Mouse (Mus musculus) stomach, postnatal 0 days (tissue): ENCODE measurements at regions not wholly inside any gene's neighbourhood (a gene's known extent, or its start where the extent isn't known, plus 50 kb on each side); places are given as distances from the start of the nearest gene placed in this dataset.

Experiments used
- ATAC-seq: fragments of 200-750 bp; cut with Nextera tagmentation; 2 replicates; pipeline ENCODE4 v1.8.0; 2017; ENCODE audit not compliant: low FRiP score, low TSS enrichment
- DNase-seq: peaks from one replicate; pipeline ENCODE4 v3.0.0-alpha.2; 2016; ENCODE audit warnings: low spot score
- H3K27ac ChIP-seq: fragments of 300-500 bp; sonication (generic); replicated peaks from 2 replicates; pipeline ENCODE4 v1.5.1; 2014; ENCODE audit warnings: mild to moderate bottlenecking, control low read depth
- H3K27me3 ChIP-seq: fragments of 300-500 bp; sonication (generic); 2 replicates; pipeline ENCODE4 v1.6.1; 2014; ENCODE audit warnings: low read length; ENCODE audit not compliant: control insufficient read depth, insufficient read depth
- H3K36me3 ChIP-seq: fragments of 300-500 bp; sonication (generic); 2 replicates; pipeline ENCODE4 v1.6.1; 2014; ENCODE audit warnings: low read length, mixed read lengths; ENCODE audit not compliant: control insufficient read depth, insufficient read depth
- H3K4me1 ChIP-seq: fragments of 300-500 bp; sonication (generic); replicated peaks from 2 replicates; pipeline ENCODE4 v1.6.1; 2014; ENCODE audit warnings: antibody characterized with exemption; ENCODE audit not compliant: control insufficient read depth, insufficient read depth
- H3K4me2 ChIP-seq: fragments of 300-500 bp; sonication (generic); replicated peaks from 2 replicates; pipeline ENCODE4 v1.6.1; 2014; ENCODE audit warnings: low read depth, mild to moderate bottlenecking, control low read depth, moderate library complexity
- H3K4me3 ChIP-seq: fragments of 300-500 bp; sonication (generic); 2 replicates; pipeline ENCODE4 v1.5.1; 2014; ENCODE audit warnings: low read depth, low read length, control low read depth
- H3K9ac ChIP-seq: fragments of 300-500 bp; sonication (generic); 2 replicates; pipeline ENCODE4 v1.6.1; 2014; ENCODE audit warnings: mild to moderate bottlenecking, low read length, control low read depth, mixed read lengths
- H3K9me3 ChIP-seq: fragments of 300-500 bp; sonication (generic); 2 replicates; pipeline ENCODE4 v1.6.1; 2016; ENCODE audit warnings: low read length; ENCODE audit not compliant: control insufficient read depth
- CTCF ChIP-seq: IDR thresholded peaks from 2 replicates; pipeline ENCODE4 v1.5.1; 2016; ENCODE audit warnings: antibody characterized with exemption, low read depth, mild to moderate bottlenecking, moderate library complexity
- EP300 ChIP-seq: optimal IDR thresholded peaks from 2 replicates; pipeline ENCODE3; 2016; ENCODE audit warnings: antibody characterized with exemption
- WGBS: fragments of 180-500 bp; shearing (Covaris S2); extraction: QIAGEN DNeasy Blood & Tissue Kit; methylation state at CpG from one replicate; pipeline ENCODE4 v1.1.7; 2014; 5-methylcytosine and 5-hydroxymethylcytosine counted together

DNA sequence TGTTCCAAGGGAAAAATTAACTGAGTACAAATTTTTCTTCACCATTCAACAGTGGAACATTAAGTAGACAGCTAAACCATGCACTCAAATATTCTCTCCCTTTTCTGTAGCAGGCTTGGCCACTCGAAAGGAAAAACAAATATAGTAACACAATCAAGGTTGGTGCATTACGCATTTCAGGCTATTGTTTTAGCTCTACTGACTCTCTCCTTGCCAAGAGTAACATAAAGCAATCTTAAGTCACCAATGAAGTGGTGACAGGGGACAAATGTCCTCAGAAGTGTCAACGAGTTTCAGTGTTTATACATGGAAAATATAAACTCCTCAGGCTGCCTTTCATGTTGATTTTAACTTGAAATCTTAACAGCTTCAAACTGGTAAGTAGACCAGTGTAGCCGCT, 1103.4 kb upstream of the Flrt2 start:
- no peaks in the 10 kb centered on the region for H3K36me3 ChIP-seq
- no peak overlapping the region for H3K4me2 ChIP-seq
- no peak overlapping the region for H3K9ac ChIP-seq
- no peaks in the 10 kb centered on the region for H3K9me3 ChIP-seq
- ATAC-seq (no peak), DNase-seq (no peak)
- no peak for TF ChIP-seq CTCF
- TF ChIP-seq EP300: no peak
- 25% methylated on average over 4 of the region's 4 CpGs for WGBS
- no peaks in the 10 kb centered on the region for H3K27me3 ChIP-seq
- H3K4me3 ChIP-seq: no peak overlapping the region
- no peak overlapping the region for H3K27ac ChIP-seq
- H3K4me1 ChIP-seq: no peaks in the 10 kb centered on the region

DNA sequence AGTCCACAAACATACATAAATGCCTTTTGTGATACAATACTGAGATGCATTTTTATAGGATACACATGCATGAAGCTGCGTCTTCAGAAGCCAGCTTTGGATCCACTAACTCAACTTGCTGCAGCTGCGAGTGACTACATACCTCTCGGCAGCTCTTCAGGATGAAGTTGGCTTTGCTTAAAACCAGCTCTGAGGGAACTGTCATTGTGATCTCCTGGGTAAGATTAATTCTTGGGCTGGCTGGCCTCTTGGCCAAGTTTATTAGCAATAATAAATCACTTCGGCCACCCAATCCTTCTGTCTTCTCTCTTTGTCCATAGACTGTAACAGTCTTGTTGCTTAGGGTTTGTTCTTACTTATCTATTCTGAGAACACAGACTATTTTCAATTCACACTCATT, 1103.0 kb upstream of the Flrt2 start:
- no peak overlapping the region for H3K4me2 ChIP-seq
- H3K27me3 ChIP-seq: no peaks in the 10 kb centered on the region
- H3K36me3 ChIP-seq: no peaks in the 10 kb centered on the region
- H3K4me1 ChIP-seq: no peaks in the 10 kb centered on the region
- WGBS: 38% methylated on average over 4 of the region's 4 CpGs
- H3K9ac ChIP-seq: no peak overlapping the region
- DNase-seq: no peak
- no peaks in the 10 kb centered on the region for H3K9me3 ChIP-seq
- H3K4me3 ChIP-seq: no peak overlapping the region
- TF ChIP-seq EP300 (no peak), CTCF (no peak)
- H3K27ac ChIP-seq: no peak overlapping the region
- no peak for ATAC-seq

DNA sequence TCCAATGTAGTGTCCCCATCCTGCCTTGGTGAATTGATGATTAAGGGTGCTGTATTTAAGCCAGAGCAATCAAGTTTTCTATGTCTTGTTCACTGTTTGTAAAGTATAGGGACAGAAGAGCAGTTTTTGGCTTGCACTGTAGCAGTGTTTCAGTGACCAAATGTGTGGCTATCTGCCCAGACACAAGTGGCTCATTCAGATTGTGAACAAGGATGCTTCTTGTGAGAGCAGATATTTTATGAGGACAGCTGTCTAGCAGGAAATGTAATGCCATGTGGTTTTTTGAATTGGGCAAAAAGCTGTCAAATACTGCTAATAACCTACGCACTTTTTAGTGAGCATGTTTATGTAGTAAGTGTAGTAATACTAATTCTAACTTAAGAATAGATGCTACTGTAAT, 1086.5 kb upstream of the Flrt2 start:
- DNase-seq (no peak), ATAC-seq (no peak)
- WGBS: 73% methylated on average over 1 of the region's 1 CpGs

DNA sequence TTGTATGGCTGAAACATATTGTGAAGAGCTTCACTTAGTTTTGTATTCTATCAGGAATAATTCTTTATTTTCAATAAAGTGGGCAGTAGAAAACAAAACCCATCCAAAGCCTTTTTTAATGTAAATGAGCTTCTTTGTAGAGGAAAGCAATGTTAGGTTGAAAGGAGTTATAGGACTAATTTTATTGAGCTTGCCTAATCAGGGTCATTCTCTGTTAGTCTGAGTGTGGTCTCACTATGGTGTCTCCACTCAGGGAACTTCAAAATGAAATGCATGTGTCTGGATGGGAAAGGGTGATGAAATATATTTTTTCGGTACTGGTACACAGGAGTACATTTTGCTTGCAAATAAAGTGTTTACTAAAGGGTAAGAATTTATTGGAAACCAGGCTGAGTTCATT, 1055.5 kb upstream of the Flrt2 start:
- Histone ChIP-seq H3K36me3 (no peaks in the 10 kb centered on the region), H3K27me3 (no peaks in the 10 kb centered on the region), H3K9me3 (no peaks in the 10 kb centered on the region), H3K27ac (no peak overlapping the region), H3K9ac (no peak overlapping the region), H3K4me2 (no peak overlapping the region), H3K4me3 (no peak overlapping the region), H3K4me1 (no peaks in the 10 kb centered on the region)
- ATAC-seq (no peak), DNase-seq (no peak)
- WGBS: 89% methylated on average over 1 of the region's 1 CpGs
- TF ChIP-seq CTCF (no peak), EP300 (no peak)

More for the DNA sequence above, 1086.5 kb upstream of the Flrt2 start:
- no peak overlapping the region for H3K4me2 ChIP-seq
- H3K9ac ChIP-seq: no peak overlapping the region
- no peaks in the 10 kb centered on the region for H3K9me3 ChIP-seq
- no peak overlapping the region for H3K4me3 ChIP-seq
- H3K4me1 ChIP-seq: no peaks in the 10 kb centered on the region
- H3K27ac ChIP-seq: no peak overlapping the region
- H3K36me3 ChIP-seq: no peaks in the 10 kb centered on the region
- no peak for TF ChIP-seq EP300
- TF ChIP-seq CTCF: no peak
- H3K27me3 ChIP-seq: no peaks in the 10 kb centered on the region

DNA sequence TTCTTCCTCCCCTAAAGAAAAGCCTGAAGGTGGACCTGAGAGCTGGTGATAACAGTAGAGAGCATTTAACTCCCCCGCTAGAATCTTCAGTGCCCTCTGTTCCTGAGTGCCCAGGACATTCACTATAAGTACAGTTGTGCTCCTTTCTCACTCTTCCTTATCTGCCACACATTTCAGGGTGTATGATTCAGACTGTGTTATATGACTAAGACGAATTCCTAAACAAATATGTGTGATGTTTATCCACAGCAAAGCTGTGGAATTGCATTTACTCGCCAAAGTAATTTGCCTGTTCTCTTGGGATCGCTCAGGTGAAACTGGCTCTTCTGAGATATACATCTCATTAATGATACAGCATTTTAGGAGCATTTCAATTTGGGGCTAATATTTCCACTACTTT, 1051.9 kb upstream of the Flrt2 start:
- TF ChIP-seq CTCF (no peak), EP300 (no peak)
- DNase-seq: no peak
- Histone ChIP-seq H3K27me3 (no peaks in the 10 kb centered on the region), H3K9ac (no peak overlapping the region), H3K36me3 (no peaks in the 10 kb centered on the region), H3K4me1 (no peaks in the 10 kb centered on the region), H3K4me2 (no peak overlapping the region), H3K27ac (no peak overlapping the region), H3K9me3 (no peaks in the 10 kb centered on the region), H3K4me3 (no peak overlapping the region)
- ATAC-seq: no peak
- 73% methylated on average over 4 of the region's 4 CpGs for WGBS

DNA sequence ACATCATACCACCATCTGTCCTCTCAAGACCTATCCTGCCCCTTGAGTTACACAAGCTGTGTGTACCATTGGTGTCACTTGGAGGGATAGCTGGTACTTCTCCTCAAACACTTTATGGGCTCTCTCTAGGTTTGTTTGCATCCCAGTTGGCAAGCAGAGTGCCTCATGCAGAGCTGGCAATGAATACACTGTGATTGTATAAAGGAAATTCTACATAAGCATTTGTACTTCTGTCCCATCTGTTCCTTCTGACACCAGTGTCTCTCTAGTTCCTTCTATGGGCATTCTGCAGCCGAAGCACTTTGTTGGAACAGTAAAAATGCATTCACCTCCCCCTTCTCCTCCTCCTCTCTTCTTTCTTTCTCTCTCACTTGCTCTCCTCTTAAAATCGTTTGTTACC, 1046.7 kb upstream of the Flrt2 start:
- DNase-seq (no peak), ATAC-seq (no peak)
- Histone ChIP-seq H3K36me3 (no peaks in the 10 kb centered on the region), H3K4me1 (no peaks in the 10 kb centered on the region), H3K27me3 (no peaks in the 10 kb centered on the region), H3K4me2 (no peak overlapping the region), H3K27ac (no peak overlapping the region), H3K9me3 (no peaks in the 10 kb centered on the region), H3K4me3 (no peak overlapping the region), H3K9ac (no peak overlapping the region)
- TF ChIP-seq CTCF: no peak
- TF ChIP-seq EP300: no peak
- WGBS: 64% methylated on average over 2 of the region's 2 CpGs
